Mouse (Mus musculus): ENCODE data around the gene Plscr1. TPM values are rescaled to one million over a fixed set of nuclear protein-coding genes. Genes with fewer than 3 reads are reported as not detected.

The Plscr1 gene
- polyA plus RNA-seq, 1 experiment from 2014 or later: 7.9 TPM

DNA sequence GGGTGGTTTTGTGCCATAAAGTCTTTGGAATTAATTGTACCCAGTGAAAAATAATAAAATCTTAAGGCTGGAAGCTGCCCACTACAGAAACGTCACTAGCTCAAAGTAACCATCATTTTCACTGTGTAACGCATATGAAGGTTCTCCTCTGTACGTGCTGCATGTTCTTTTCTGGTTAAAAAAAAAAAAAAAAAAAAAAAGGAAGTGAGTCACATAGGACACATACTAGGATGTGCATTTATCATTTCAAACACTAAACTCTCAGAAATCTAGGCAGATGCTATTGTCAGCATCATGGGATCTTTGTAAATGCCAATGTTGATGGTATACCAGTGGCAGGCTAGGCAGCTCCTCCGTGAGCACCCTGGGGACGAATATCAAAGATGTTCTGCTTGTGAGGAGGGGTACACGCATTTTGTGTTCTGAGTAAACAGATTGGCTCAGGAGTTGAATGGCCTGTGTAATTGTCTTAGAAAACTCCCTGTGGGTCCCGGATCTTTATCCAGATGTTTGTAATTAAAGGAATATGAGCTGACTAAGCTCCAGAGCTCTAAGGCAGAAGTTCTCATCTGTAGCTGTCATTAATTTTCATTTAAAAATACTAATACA is 33.1 kb downstream of the Plscr1 start:
- Histone ChIP-seq H3K4me1 (ENCODE audit: control insufficient read depth, insufficient read depth, low read length) (no peaks in the 10 kb centered on the region), H3K9ac (ENCODE audit: low read depth, low read length) (no peak overlapping the region), H3K27ac (ENCODE audit: low read length) (no peak overlapping the region), H3K36me3 (ENCODE audit: control insufficient read depth, insufficient read depth, low read length) (no peaks in the 10 kb centered on the region), H3K4me2 (ENCODE audit: low read length) (no peak overlapping the region), H3K4me3 (ENCODE audit: low read depth, low read length) (no peak overlapping the region), H3K27me3 (ENCODE audit: control insufficient read depth, insufficient read depth, low read depth, low read length) (no peaks in the 10 kb centered on the region), H3K9me3 (replicated peaks; ENCODE audit: control insufficient read depth, low read length, poor library complexity, severe bottlenecking) (no peaks in the 10 kb centered on the region)
- peak; percentile 17; the same call in 1 of the 2 replicates for ATAC-seq
- 30% methylated on average over 7 of the region's 7 CpGs for WGBS

- Histone ChIP-seq H3K4me1 (ENCODE audit: control insufficient read depth, insufficient read depth, low read length) (no peaks in the 10 kb centered on the region), H3K36me3 (ENCODE audit: control insufficient read depth, insufficient read depth, low read length) (no peaks in the 10 kb centered on the region), H3K9ac (ENCODE audit: low read depth, low read length) (no peak overlapping the region), H3K4me3 (ENCODE audit: low read depth, low read length) (no peak overlapping the region), H3K27ac (ENCODE audit: low read length) (no peak overlapping the region), H3K4me2 (ENCODE audit: low read length) (no peak overlapping the region), H3K27me3 (ENCODE audit: control insufficient read depth, insufficient read depth, low read depth, low read length) (no peaks in the 10 kb centered on the region), H3K9me3 (replicated peaks; ENCODE audit: control insufficient read depth, low read length, poor library complexity, severe bottlenecking) (no peaks in the 10 kb centered on the region)
- WGBS: 84% methylated on average over 3 of the region's 3 CpGs
- no peak for ATAC-seq
These were observed 40.1 kb downstream of the Plscr1 start for GRCm38 (mm10) chr9:92289675-92290074.

- Histone ChIP-seq H3K4me2 (ENCODE audit: low read length) (no peak overlapping the region), H3K4me1 (ENCODE audit: control insufficient read depth, insufficient read depth, low read length) (no peaks in the 10 kb centered on the region), H3K27me3 (ENCODE audit: control insufficient read depth, insufficient read depth, low read depth, low read length) (no peaks in the 10 kb centered on the region), H3K36me3 (ENCODE audit: control insufficient read depth, insufficient read depth, low read length) (no peaks in the 10 kb centered on the region), H3K4me3 (ENCODE audit: low read depth, low read length) (no peak overlapping the region), H3K9me3 (replicated peaks; ENCODE audit: control insufficient read depth, low read length, poor library complexity, severe bottlenecking) (no peaks in the 10 kb centered on the region), H3K9ac (ENCODE audit: low read depth, low read length) (no peak overlapping the region), H3K27ac (ENCODE audit: low read length) (no peak overlapping the region)
- no peak for ATAC-seq
- WGBS: 69% methylated on average over 2 of the region's 2 CpGs
These were observed 42.6 kb downstream of the Plscr1 start for GRCm38 (mm10) chr9:92292169-92292568.

GRCm38 (mm10) chr9:92292922-92293321 is 43.4 kb downstream of the Plscr1 start:
- H3K27ac ChIP-seq (ENCODE audit: low read length): no peak overlapping the region
- H3K36me3 ChIP-seq (ENCODE audit: control insufficient read depth, insufficient read depth, low read length): no peaks in the 10 kb centered on the region
- no peak overlapping the region for H3K4me3 ChIP-seq (ENCODE audit: low read depth, low read length)
- H3K4me2 ChIP-seq (ENCODE audit: low read length): no peak overlapping the region
- ATAC-seq: no peak
- H3K4me1 ChIP-seq (ENCODE audit: control insufficient read depth, insufficient read depth, low read length): no peaks in the 10 kb centered on the region
- H3K27me3 ChIP-seq (ENCODE audit: control insufficient read depth, insufficient read depth, low read depth, low read length): no peaks in the 10 kb centered on the region
- WGBS: 81% methylated on average over 3 of the region's 3 CpGs
- H3K9me3 ChIP-seq (replicated peaks; ENCODE audit: control insufficient read depth, low read length, poor library complexity, severe bottlenecking): no peaks in the 10 kb centered on the region
- no peak overlapping the region for H3K9ac ChIP-seq (ENCODE audit: low read depth, low read length)

DNA sequence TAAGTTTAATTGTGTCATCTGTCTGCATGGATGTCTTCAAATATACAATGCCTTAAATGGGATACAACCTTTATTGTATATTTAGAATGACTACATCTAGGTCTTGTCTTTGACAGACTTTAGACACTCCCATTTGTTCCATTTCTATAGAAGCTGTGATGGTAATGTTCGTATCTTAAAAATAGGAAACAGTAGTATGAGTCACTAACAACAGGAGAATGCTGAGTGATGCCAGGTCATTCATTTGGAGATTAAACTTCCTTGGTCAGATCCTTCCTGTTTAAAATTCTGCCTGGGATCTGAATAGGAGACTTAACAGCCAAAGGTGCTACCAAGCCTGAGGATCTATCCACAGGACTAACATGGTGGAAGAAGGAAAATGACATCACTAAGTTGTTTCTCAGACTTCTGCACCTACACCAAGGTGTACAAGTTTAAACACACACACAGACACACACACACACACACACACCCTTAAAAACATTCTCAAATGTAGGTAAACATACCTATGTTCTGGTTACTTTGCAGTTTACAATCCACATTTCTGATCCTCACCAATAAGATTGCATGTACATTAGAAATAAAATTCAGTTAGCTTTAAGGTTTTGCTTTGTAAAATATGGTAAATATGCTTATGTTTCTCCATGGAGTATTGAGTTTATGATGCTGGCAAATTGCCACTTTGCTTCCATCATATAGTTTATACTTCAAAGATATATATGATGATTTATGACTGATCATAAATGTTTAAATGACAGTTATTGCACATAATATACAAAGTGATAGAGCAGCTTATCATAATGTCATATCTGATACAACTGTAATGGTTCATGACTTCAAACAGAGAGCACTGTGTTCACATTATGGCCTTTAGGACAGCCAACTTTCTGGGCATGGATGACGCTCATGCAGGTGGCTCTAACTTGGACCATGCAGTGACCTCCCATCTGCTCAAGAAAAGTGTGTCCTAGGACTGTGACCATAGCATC is 44.3 kb downstream of the Plscr1 start:
- Histone ChIP-seq H3K9me3 (replicated peaks; ENCODE audit: control insufficient read depth, low read length, poor library complexity, severe bottlenecking) (no peaks in the 10 kb centered on the region), H3K9ac (ENCODE audit: low read depth, low read length) (no peak overlapping the region), H3K4me3 (ENCODE audit: low read depth, low read length) (no peak overlapping the region), H3K27me3 (ENCODE audit: control insufficient read depth, insufficient read depth, low read depth, low read length) (no peaks in the 10 kb centered on the region), H3K4me1 (ENCODE audit: control insufficient read depth, insufficient read depth, low read length) (no peaks in the 10 kb centered on the region), H3K36me3 (ENCODE audit: control insufficient read depth, insufficient read depth, low read length) (no peaks in the 10 kb centered on the region), H3K27ac (ENCODE audit: low read length) (no peak overlapping the region), H3K4me2 (ENCODE audit: low read length) (no peak overlapping the region)
- 89% methylated on average over 2 of the region's 2 CpGs for WGBS
- no peak for ATAC-seq

- Histone ChIP-seq H3K4me1 (ENCODE audit: control insufficient read depth, insufficient read depth, low read length) (no peaks in the 10 kb centered on the region), H3K36me3 (ENCODE audit: control insufficient read depth, insufficient read depth, low read length) (no peaks in the 10 kb centered on the region), H3K27ac (ENCODE audit: low read length) (no peak overlapping the region), H3K27me3 (ENCODE audit: control insufficient read depth, insufficient read depth, low read depth, low read length) (no peaks in the 10 kb centered on the region), H3K4me2 (ENCODE audit: low read length) (no peak overlapping the region), H3K9me3 (replicated peaks; ENCODE audit: control insufficient read depth, low read length, poor library complexity, severe bottlenecking) (no peaks in the 10 kb centered on the region), H3K4me3 (ENCODE audit: low read depth, low read length) (no peak overlapping the region), H3K9ac (ENCODE audit: low read depth, low read length) (no peak overlapping the region)
- ATAC-seq: no peak
- 63% methylated on average over 1 of the region's 1 CpGs for WGBS
These were observed 48.7 kb downstream of the Plscr1 start for GRCm38 (mm10) chr9:92298288-92298687.

DNA sequence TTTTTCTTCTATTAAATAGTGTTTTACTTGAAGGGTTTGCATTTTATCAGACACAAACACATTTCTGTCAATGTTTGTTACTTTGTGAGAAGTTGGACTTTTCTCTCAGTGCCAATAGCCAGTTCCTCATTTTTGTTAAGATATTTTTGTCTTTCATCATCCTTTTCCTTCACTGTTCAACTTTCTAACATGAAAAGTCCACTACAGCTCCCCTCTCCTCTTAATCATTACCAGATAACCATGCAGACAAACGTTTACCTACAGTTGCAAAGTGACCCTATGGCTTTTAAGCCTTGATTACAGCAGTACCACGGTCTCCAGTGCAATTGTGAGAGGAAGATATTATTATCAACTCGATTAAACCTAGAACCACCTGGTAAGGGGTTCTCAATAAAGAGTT is 51.7 kb downstream of the Plscr1 start:
- 74% methylated on average over 3 of the region's 3 CpGs for WGBS

DNA sequence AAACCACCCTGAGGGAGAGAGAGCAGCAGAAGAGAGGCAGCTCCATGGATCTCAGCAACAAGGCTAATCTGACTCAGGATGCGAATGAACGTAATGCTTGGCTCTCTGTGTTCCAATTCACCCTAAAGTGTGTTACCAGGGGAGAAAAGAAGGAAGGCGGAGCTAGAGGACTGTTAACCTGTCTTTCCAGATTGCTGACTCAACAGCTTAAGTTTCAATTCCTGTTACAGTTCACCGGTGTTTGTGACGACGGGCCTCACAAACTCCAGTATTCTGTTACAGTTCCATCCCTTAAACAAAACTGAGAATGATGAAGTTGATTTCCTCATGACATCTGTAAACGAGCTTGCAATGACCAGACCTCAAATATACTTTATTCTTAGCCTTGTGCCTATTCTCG is 55.5 kb downstream of the Plscr1 start:
- Histone ChIP-seq H3K9me3 (replicated peaks; ENCODE audit: control insufficient read depth, low read length, poor library complexity, severe bottlenecking) (no peaks in the 10 kb centered on the region), H3K27ac (ENCODE audit: low read length) (no peak overlapping the region), H3K4me3 (ENCODE audit: low read depth, low read length) (no peak overlapping the region), H3K4me2 (ENCODE audit: low read length) (no peak overlapping the region), H3K4me1 (ENCODE audit: control insufficient read depth, insufficient read depth, low read length) (no peaks in the 10 kb centered on the region), H3K27me3 (ENCODE audit: control insufficient read depth, insufficient read depth, low read depth, low read length) (no peaks in the 10 kb centered on the region), H3K9ac (ENCODE audit: low read depth, low read length) (no peak overlapping the region), H3K36me3 (ENCODE audit: control insufficient read depth, insufficient read depth, low read length) (no peaks in the 10 kb centered on the region)
- WGBS: 77% methylated on average over 8 of the region's 8 CpGs
- no peak for ATAC-seq

More for the DNA sequence above, 51.7 kb downstream of the Plscr1 start:
- no peaks in the 10 kb centered on the region for H3K36me3 ChIP-seq (ENCODE audit: control insufficient read depth, insufficient read depth, low read length)
- H3K4me2 ChIP-seq (ENCODE audit: low read length): no peak overlapping the region
- no peak overlapping the region for H3K27ac ChIP-seq (ENCODE audit: low read length)
- no peak for ATAC-seq
- no peak overlapping the region for H3K9ac ChIP-seq (ENCODE audit: low read depth, low read length)
- no peak overlapping the region for H3K4me3 ChIP-seq (ENCODE audit: low read depth, low read length)
- no peaks in the 10 kb centered on the region for H3K9me3 ChIP-seq (replicated peaks; ENCODE audit: control insufficient read depth, low read length, poor library complexity, severe bottlenecking)
- no peaks in the 10 kb centered on the region for H3K27me3 ChIP-seq (ENCODE audit: control insufficient read depth, insufficient read depth, low read depth, low read length)
- no peaks in the 10 kb centered on the region for H3K4me1 ChIP-seq (ENCODE audit: control insufficient read depth, insufficient read depth, low read length)

DNA sequence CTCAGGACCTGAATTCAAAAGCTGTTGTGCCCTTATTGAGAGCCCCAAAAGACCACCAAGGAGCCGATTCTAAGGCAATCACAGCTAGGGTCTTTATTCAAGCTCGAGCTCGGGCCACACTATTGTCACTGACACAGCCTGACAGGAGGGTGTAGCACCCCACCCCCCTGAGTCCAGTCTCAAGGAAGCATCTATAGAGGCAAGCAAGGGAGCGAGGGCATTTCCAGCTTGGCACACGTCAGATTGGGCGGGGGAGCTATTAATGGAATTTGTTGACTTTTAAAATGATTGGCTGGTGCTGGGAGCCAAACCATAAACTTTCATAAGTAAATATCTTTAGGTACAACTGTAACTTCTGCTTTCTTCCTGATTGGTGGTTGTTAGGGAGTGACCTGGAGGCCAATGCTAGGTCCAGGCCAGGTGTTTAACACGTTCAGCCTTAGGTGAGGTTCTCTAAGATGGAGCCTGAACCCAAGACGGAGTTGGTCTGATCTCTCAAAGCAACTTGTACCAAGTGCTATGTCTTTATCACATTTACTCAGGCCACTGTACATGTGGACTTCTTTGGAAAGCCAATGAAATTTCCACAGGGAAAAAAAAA is 56.2 kb downstream of the Plscr1 start:
- no peak overlapping the region for H3K4me2 ChIP-seq (ENCODE audit: low read length)
- no peak overlapping the region for H3K9ac ChIP-seq (ENCODE audit: low read depth, low read length)
- H3K27me3 ChIP-seq (ENCODE audit: control insufficient read depth, insufficient read depth, low read depth, low read length): no peaks in the 10 kb centered on the region
- no peak overlapping the region for H3K27ac ChIP-seq (ENCODE audit: low read length)
- H3K4me1 ChIP-seq (ENCODE audit: control insufficient read depth, insufficient read depth, low read length): no peaks in the 10 kb centered on the region
- 69% methylated on average over 8 of the region's 8 CpGs for WGBS
- no peak for ATAC-seq
- H3K9me3 ChIP-seq (replicated peaks; ENCODE audit: control insufficient read depth, low read length, poor library complexity, severe bottlenecking): no peaks in the 10 kb centered on the region
- H3K4me3 ChIP-seq (ENCODE audit: low read depth, low read length): no peak overlapping the region
- H3K36me3 ChIP-seq (ENCODE audit: control insufficient read depth, insufficient read depth, low read length): no peaks in the 10 kb centered on the region
